Mouse (Mus musculus) Patski (cell line): ENCODE measurements at regions not wholly inside any gene's neighbourhood (a gene's known extent, or its start where the extent isn't known, plus 50 kb on each side); places are given as distances from the start of the nearest gene placed in this dataset.

Experiments
- ATAC-seq: fragments of 100-300 bp; one replicate; pipeline ENCODE4 v1.8.0; 2021
- CTCF ChIA-PET: fragments of 350-600 bp; sonication (Branson Sonifier 250); formaldehyde crosslinking; loops from one replicate; lab custom pipeline; 2022; ENCODE audit warnings: inconsistent platforms; lab: Charles Lee
- POLR2A ChIA-PET: fragments of 350-600 bp; sonication (Branson Sonifier 250); formaldehyde crosslinking; loops from one replicate; lab custom pipeline; 2022; ENCODE audit warnings: antibody characterized with exemption, inconsistent platforms; lab: Charles Lee
- DNase-seq: peaks from one replicate; pipeline ENCODE4 v3.0.0-alpha.2; 2011; ENCODE audit warnings: low read depth, low spot score
- H3K27me3 ChIP-seq: fragments of 371-371 bp; one replicate; pipeline ENCODE4 v1.5.1; 2021
- CTCF ChIP-seq: fragments of 100-300 bp; IDR thresholded peaks from one replicate; pipeline ENCODE4 v1.5.1; 2021
- in situ Hi-C: fragments of 300-500 bp; cut with MboI; formaldehyde crosslinking; loops from 3 replicates; pipeline ENCODE4 v1.11.1; 2018; ENCODE audit warnings: low pct_unique_long_range_greater_than_20kb, mixed read lengths

DNA sequence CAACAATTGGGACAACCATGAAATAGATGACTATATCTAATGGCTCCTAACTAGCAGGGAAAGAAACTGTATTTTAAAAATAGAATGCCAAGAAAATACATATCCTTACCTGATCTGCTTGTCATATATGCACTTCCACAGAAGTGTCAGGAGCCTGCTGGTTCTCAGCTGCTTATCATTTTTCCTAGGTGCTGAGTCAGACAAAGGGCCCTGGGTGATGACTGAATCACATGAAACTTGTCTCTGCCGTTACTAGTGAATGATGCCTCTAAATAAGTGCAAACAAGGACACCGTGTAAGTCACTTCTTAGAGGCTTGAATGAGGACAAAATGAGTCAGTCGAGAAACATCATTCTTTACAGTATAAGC lies 263.5 kb upstream of the Ptger4 start:
- DNase-seq (no peak), ATAC-seq (no peak)
- H3K27me3 ChIP-seq = no peaks in the 10 kb centered on the region
- POLR2A ChIA-PET = no interaction called here
- in situ Hi-C loops = no loop called here
- CTCF ChIA-PET = no interaction called here
- no peak for TF ChIP-seq CTCF

DNA sequence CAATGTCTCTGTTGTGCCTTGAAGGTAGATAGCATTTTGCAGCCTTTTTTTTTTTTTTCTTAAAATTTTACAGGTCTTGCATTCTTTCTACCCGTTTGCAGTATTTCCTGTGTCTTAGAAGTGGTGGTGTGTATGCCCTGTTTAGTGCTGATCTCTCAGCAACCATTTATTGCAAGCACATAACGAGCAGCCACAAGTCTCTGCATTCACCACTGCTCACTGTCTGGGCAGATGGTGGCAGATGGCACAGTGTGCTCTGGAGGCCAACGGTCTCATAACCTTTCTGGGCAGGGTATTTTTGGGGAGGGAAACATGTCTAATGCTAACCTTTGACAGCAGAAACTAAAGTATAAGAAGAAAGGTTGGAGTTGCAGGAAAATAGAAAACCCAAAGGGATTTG lies 266.1 kb upstream of the Ptger4 start:
- CTCF ChIA-PET = no interaction called here
- no peak for ATAC-seq
- in situ Hi-C loops = no loop called here
- POLR2A ChIA-PET = no interaction called here
- TF ChIP-seq CTCF = no peak
- no peak for DNase-seq
- H3K27me3 ChIP-seq = no peaks in the 10 kb centered on the region

DNA sequence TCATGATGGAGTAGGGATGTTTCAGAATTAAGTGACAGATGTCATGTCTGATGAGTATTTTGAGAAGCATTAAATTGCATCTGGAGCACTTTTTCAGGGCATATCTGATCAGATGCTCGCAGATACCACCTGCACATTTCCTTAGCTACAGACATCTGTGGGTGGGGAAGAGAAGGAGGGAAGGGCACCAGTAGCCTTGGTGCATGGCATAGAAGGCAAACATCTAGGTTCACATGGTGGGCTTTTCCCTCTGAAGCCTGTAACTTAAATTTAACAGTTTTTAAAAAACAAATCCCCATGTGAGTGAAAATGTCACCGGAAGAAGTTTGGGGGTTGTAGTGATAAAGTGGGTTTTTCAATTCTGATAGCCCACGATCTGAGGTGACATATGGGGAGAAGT lies 267.1 kb upstream of the Ptger4 start:
- no peak for ATAC-seq
- POLR2A ChIA-PET = no interaction called here
- CTCF ChIA-PET = no interaction called here
- H3K27me3 ChIP-seq = no peaks in the 10 kb centered on the region
- in situ Hi-C loops = no loop called here
- TF ChIP-seq CTCF = no peak
- DNase-seq = no peak

DNA sequence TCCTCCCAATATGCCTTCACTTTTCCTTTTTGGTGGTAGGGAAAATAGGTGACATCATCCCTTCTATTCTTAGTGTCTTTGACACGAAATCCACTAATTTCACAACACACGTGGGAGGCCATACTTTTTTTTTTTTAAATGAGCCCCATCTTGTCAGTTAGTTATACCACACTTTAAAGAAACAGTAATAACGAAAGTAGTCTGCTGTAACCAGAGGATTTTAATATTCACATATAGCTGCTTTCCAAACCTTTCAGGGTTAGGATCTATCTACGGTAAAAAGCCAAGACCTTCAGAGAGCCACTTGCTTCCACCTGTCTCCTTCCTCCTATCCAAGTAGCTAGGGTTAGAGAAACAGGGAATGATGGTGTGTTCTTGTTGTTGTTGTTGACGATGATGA lies 268.6 kb upstream of the Ptger4 start:
- in situ Hi-C loops = no loop called here
- ChIA-PET CTCF (no interaction called here), POLR2A (no interaction called here)
- TF ChIP-seq CTCF = no peak
- DNase-seq = no peak
- ATAC-seq = no peak
- H3K27me3 ChIP-seq = no peaks in the 10 kb centered on the region

DNA sequence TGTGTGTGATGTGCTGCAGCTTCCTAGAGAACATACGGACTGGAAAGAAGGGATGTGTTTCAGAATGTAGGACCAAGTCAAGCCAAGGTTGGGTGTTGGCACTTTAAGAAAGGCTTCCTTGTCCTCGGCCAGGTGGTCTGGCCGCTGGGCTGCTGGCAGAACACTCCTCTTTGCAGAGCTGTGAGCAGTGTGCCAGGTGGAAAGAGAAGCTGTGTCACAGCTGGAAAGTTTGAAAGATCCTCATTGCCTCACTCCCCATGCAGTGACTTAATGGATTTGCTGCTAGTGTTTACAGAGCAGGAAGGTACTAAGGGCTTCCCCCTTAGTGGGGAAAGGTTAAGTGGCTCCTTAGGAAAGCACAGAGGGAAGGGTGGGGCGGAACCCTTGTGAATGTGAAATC lies 269.2 kb upstream of the Ptger4 start:
- CTCF ChIA-PET = no interaction called here
- TF ChIP-seq CTCF = no peak
- POLR2A ChIA-PET = no interaction called here
- H3K27me3 ChIP-seq = no peaks in the 10 kb centered on the region
- in situ Hi-C loops = no loop called here
- ATAC-seq (no peak), DNase-seq (no peak)

DNA sequence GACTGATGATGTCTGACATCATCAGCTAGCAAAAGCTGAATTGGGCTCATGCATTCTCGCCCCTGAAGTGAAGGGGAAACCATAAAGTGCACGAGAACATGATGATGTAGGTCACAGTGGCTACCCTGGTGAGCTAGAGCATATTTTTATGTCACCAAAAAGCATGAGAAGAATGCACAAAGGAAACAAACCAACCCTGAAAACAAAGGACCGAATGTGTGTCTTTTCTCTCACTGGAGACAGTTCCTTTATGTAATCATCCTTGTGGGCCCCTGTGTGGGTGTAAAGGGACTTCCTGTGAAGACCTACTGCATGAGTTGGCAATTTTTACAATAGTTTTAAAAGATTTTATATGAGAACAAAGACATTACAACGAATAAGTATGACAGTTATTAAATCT lies 270.2 kb upstream of the Ptger4 start:
- POLR2A ChIA-PET = no interaction called here
- ATAC-seq (peak; percentile 74), DNase-seq (peak; percentile 41)
- H3K27me3 ChIP-seq = no peaks in the 10 kb centered on the region
- no peak for TF ChIP-seq CTCF
- in situ Hi-C loops = no loop called here
- CTCF ChIA-PET = interaction anchor here (0.8 to 3.7 kb wide), 5 partner anchors 8 to 289 kb away, joined by 3 to 20 read pairs (median 3); no protein-coding TSS in a partner anchor

DNA sequence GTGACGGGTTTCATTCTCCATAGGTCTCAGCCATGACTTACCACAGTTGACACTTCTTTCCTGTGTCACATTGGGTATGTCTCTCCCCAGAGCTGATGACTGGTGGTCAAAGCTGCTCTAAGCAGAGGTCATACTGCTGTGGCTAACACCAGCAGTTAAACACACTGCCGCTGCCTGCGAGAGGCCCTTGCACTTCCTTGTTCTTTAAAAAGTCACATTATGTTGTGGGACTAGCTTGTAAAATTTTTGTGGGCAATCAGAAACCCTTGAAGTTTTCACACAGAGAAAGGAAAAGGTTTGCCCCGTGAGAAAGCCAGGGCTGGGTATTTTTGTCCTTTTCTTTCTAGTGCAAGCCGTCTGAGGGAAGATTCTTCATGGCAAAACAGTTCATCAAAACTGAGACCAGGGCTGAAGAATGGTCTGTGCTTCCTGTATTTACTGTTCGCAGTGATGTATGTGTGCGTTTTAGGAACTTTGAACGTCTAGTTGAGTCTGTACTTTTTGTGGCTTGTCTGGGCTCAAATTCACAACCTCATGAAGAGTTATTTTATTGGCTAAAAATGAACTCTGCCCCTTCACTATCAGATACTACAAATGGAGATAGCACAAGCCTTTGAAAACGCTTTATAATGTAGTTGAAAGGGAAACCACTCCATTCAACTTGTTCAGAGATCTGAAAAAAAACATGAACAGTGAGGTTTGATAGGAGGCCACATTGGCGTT lies 273.4 kb upstream of the Ptger4 start:
- DNase-seq (no peak), ATAC-seq (no peak)
- in situ Hi-C loops = no loop called here
- TF ChIP-seq CTCF = no peak
- POLR2A ChIA-PET = no interaction called here
- CTCF ChIA-PET = no interaction called here
- H3K27me3 ChIP-seq = no peaks in the 10 kb centered on the region

DNA sequence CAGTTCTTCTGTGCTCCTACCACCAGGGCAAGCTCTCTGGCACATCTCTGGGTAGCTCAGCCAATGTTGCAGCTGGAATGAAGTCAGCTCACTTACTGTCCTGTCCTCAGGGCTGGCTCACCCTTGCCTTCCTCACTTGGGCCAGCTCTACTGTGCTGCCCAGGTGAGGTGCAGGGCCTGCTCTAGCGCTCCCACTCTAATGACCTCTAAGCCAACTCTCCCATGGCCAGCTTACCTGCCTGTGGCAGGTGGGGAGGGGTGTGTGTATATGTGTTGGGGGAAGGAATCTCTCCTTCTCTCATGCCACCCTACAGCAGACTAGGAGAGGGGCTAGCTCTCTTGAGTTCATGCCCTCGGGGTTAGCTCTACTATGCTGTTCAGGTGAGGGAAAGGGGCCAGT lies 275.6 kb upstream of the Ptger4 start:
- DNase-seq (no peak), ATAC-seq (no peak)
- ChIA-PET CTCF (interaction anchor here (1.4 kb wide), 1 partner anchor 18 kb away, joined by 3 read pairs; no protein-coding TSS in a partner anchor), POLR2A (interaction anchor here (0.5 kb wide), 1 partner anchor 54 kb away, joined by 3 read pairs; no protein-coding TSS in a partner anchor)
- no peaks in the 10 kb centered on the region for H3K27me3 ChIP-seq
- in situ Hi-C loops = no loop called here
- no peak for TF ChIP-seq CTCF

DNA sequence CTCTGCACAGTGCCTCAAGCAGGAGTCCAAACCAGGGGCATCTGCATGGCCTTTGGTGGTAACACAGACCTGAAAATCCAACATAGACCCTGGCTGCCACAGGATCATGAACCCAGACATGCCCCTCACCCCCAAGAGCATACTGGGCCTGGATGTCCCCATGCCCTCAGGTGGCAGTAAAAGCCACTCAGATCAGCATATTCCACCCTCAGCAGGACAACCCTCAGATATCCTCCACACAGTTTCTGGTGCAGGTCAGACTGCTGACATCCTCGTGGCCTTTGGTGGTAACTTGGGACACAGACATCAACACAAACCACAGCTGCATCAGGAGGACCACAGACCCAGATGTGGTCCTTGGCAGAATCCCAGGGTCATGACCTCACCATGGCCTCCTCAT lies 276.0 kb upstream of the Ptger4 start:
- CTCF ChIA-PET = interaction anchor here (1.4 kb wide), 1 partner anchor 18 kb away, joined by 3 read pairs; no protein-coding TSS in a partner anchor
- no peak for TF ChIP-seq CTCF
- DNase-seq (no peak), ATAC-seq (no peak)
- POLR2A ChIA-PET = interaction anchor here (0.5 kb wide), 1 partner anchor 55 kb away, joined by 3 read pairs; no protein-coding TSS in a partner anchor
- H3K27me3 ChIP-seq = no peaks in the 10 kb centered on the region
- in situ Hi-C loops = no loop called here

DNA sequence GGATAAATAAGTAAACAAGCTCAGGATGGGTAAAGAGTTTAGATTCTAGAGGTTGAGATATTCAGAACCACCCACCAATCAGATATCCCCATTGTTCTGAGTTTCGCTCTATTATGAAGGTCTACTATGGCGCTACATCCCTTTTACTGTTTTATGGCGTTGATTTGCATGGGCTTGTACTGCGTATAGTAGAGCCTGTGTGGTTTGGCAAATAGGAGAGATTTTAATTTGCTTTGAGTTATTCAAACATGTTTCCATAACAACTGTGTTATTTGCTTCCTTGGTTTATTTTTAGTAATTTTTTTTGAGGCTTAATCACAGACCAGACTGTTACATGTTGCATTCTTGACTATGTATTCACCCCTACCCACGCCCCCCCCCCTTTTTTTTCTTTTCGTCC lies 284.6 kb upstream of the Ptger4 start:
- ChIA-PET POLR2A (interaction anchor here (0.6 kb wide), 1 partner anchor 248 kb away, joined by 3 read pairs; no protein-coding TSS in a partner anchor), CTCF (interaction anchor here (5.0 kb wide), 1 partner anchor 13 kb away, joined by 20 read pairs; no protein-coding TSS in a partner anchor)
- H3K27me3 ChIP-seq = no peaks in the 10 kb centered on the region
- no peak for ATAC-seq
- no peak for TF ChIP-seq CTCF
- in situ Hi-C loops = no loop called here
- DNase-seq = no peak

DNA sequence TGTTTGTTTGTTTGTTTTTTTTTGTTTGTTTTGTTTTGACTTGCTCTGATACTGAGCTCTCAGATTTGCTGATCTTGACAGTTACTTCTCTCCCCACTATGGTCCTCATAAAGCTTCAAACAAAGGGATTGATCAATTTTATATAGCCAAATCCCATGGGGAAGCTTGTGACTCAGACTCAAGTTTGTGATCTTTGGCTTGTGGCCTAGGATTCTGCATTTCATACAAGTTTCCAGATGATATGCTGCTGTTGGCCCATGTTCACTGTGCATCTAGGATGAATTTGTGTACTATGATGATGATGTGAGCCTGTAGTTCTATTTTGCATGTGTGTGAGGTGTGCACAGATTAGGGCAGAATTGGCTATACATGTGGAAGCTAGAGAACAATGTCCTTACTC lies 289.7 kb upstream of the Ptger4 start:
- ChIA-PET CTCF (interaction anchor here (1.0 to 2.0 kb wide), 2 partner anchors 15 to 71 kb away, joined by 3 to 4 read pairs; no protein-coding TSS in a partner anchor), POLR2A (no interaction called here)
- TF ChIP-seq CTCF = no peak
- ATAC-seq (no peak), DNase-seq (no peak)
- in situ Hi-C loops = no loop called here
- no peaks in the 10 kb centered on the region for H3K27me3 ChIP-seq
